Mouse (Mus musculus) megakaryocyte, embryonic 14.5 days (primary cell): ENCODE data around the gene Lamb1.

Experiments
- FLI1 ChIP-seq: IDR thresholded peaks from 2 replicates; pipeline ENCODE4 v1.6.1; 2012; ENCODE audit warnings: low read length, inconsistent platforms, mixed read lengths
- GATA1 ChIP-seq: IDR thresholded peaks from 3 replicates; pipeline ENCODE4 v1.6.1; 2012; ENCODE audit warnings: mixed read lengths, low read length, inconsistent platforms, borderline replicate concordance

DNA sequence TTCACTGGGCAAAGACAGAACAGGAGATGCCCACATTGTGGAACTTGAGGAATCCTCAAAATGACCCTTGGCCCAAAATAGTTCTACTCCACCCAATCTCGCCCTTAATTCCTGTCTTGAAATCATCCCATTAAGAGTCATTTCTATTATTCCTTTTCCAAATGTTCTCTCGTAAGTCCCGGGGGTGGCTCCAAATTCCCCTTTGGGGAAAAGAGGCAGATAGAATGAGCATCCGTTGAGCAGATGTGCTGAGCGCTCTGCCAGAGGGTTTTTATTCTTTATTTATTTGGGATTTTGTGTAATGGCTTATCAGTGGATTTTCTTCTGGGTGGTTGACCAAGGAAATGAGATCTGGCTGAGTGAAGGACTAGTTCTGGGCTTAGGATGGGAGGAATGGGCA lies 102.7 kb downstream of the Lamb1 start:
- no peak for TF ChIP-seq GATA1
- no peak for TF ChIP-seq FLI1
